Mouse (Mus musculus) intestine, embryonic 14.5 days (tissue): Measurements from ENCODE around the gene Tbc1d30. TPM values are rescaled to one million over a fixed set of nuclear protein-coding genes. Genes with fewer than 3 reads are reported as not detected.
"Not testable (repeated sequence)": the region's sequence is repeated elsewhere in the genome, so short reads cannot be mapped to it uniquely, and the experiment has no call there.

Source experiments
- ATAC-seq: fragments of 200-750 bp; cut with Nextera tagmentation; replicated peaks from 2 replicates; pipeline ENCODE4 v1.8.0; 2017; ENCODE audit warnings: low read depth, moderate number of reproducible peaks, moderate TSS enrichment, moderate library complexity; ENCODE audit not compliant: low FRiP score, low TSS enrichment
- DNase-seq: peaks from one replicate; pipeline ENCODE4 v3.0.0-alpha.2; 2018; ENCODE audit warnings: low spot score
- H3K27ac ChIP-seq: fragments of 300-500 bp; sonication (generic); 2 replicates; pipeline ENCODE4 v1.5.1; 2014; ENCODE audit warnings: low read depth, mild to moderate bottlenecking, control low read depth
- H3K27me3 ChIP-seq: fragments of 300-500 bp; sonication (generic); replicated peaks from 2 replicates; pipeline ENCODE4 v1.6.1; 2014; ENCODE audit warnings: low read length, control low read depth; ENCODE audit not compliant: control insufficient read depth, insufficient read depth
- H3K36me3 ChIP-seq: fragments of 300-500 bp; sonication (generic); 2 replicates; pipeline ENCODE4 v1.6.1; 2014; ENCODE audit warnings: low read length, control low read depth; ENCODE audit not compliant: control insufficient read depth, insufficient read depth
- H3K4me1 ChIP-seq: fragments of 300-500 bp; sonication (generic); replicated peaks from 2 replicates; pipeline ENCODE4 v1.6.1; 2014; ENCODE audit warnings: low read length, control low read depth, mixed read lengths; ENCODE audit not compliant: control insufficient read depth, insufficient read depth
- H3K4me2 ChIP-seq: fragments of 300-500 bp; sonication (generic); 2 replicates; pipeline ENCODE4 v1.6.1; 2014; ENCODE audit warnings: low read length
- H3K4me3 ChIP-seq: fragments of 300-500 bp; sonication (generic); 2 replicates; pipeline ENCODE4 v1.5.1; 2014; ENCODE audit warnings: low read depth, low read length, control low read depth, mixed read lengths
- H3K9ac ChIP-seq: fragments of 300-500 bp; sonication (generic); 2 replicates; pipeline ENCODE4 v1.6.1; 2014; ENCODE audit warnings: mild to moderate bottlenecking, low read length
- H3K9me3 ChIP-seq: fragments of 300-500 bp; sonication (generic); 2 replicates; pipeline ENCODE4 v1.6.1; 2016; ENCODE audit warnings: low read length, control low read depth; ENCODE audit not compliant: control insufficient read depth
- WGBS: fragments of 180-500 bp; shearing (Covaris S2); extraction: QIAGEN DNeasy Blood & Tissue Kit; methylation state at CpG from one replicate; pipeline ENCODE4 v1.1.7; 2014; 5-methylcytosine and 5-hydroxymethylcytosine counted together
- polyA plus RNA-seq: library from polyadenylated mRNA; unstranded; fragments of >200 nt; fragmentation: Nextera tagmentation; extraction: Ambion mirVana; gene quantifications from 2 replicates; pipeline ENCODE4 v1.2.1, GENCODE M21; 2014

Tbc1d30 gene
- polyA plus RNA-seq, 1 experiment from 2014 or later = 3.8 TPM

GRCm38 (mm10) chr10:121351692-121352290 lies 713 bp upstream of the Tbc1d30 start:
- H3K9me3 ChIP-seq = no peaks in the 10 kb centered on the region
- H3K4me3 ChIP-seq = peak overlapping the region; percentile 42
- H3K4me1 ChIP-seq = 0 out of 2 replicates have a peak, but pooled peaks cover 7% of the 10 kb centered on the region
- ATAC-seq (no peak; the same call in 1 of the 2 replicates), DNase-seq (peak; percentile 62)
- peaks cover 38% of the 10 kb centered on the region for H3K27me3 ChIP-seq
- H3K27ac ChIP-seq = no peak overlapping the region
- peak overlapping the region; percentile 88 for H3K4me2 ChIP-seq
- no peaks in the 10 kb centered on the region for H3K36me3 ChIP-seq
- no peak overlapping the region for H3K9ac ChIP-seq
- 33% methylated on average over 15 of the region's 15 CpGs for WGBS

- DNase-seq (peak; percentile 68), ATAC-seq (peak; percentile 81)
- Histone ChIP-seq H3K27me3 (peaks cover 38% of the 10 kb centered on the region), H3K27ac (no peak overlapping the region), H3K4me3 (peak overlapping the region; percentile 42), H3K9ac (peak overlapping the region; percentile 42), H3K4me2 (peak overlapping the region; percentile 88), H3K9me3 (no peaks in the 10 kb centered on the region), H3K4me1 (0 out of 2 replicates have a peak, but pooled peaks cover 7% of the 10 kb centered on the region), H3K36me3 (no peaks in the 10 kb centered on the region)
- WGBS = 3% methylated on average over 34 of the region's 35 CpGs
Measured at GRCm38 (mm10) chr10:121350357-121351065, 567 bp downstream of the Tbc1d30 start.

- Histone ChIP-seq H3K4me2 (0 out of 2 replicates have a peak overlapping the region, but pooled peaks have one; percentile 14), H3K27me3 (peaks cover 38% of the 10 kb centered on the region), H3K4me3 (no peak overlapping the region), H3K4me1 (0 out of 2 replicates have a peak, but pooled peaks cover 7% of the 10 kb centered on the region), H3K36me3 (no peaks in the 10 kb centered on the region), H3K9ac (no peak overlapping the region), H3K9me3 (no peaks in the 10 kb centered on the region), H3K27ac (no peak overlapping the region)
- no peak for DNase-seq
- WGBS = 39% methylated on average over 5 of the region's 5 CpGs
- ATAC-seq = no peak
Measured at GRCm38 (mm10) chr10:121349244-121349643, 1.8 kb downstream of the Tbc1d30 start.

DNA sequence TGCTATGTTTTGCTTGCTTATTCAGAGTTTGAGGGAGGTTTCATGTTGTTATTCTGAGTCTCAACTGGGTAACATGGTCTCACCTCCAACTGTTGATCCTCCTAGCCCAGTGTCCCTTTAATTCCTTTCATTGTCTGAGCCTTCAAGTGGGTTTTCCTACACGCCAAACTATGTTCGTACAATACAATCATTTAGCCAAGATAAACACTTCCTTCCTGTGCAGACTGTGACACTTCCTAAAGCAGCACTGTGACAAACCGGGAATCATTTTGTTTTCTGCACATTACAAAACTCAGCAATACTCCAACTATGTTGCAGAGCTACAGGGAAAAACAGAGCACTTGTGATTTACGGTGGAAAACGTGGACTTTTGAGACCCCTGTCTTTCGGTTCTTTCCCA lies 7.2 kb downstream of the Tbc1d30 start:
- H3K4me3 ChIP-seq = no peak overlapping the region
- DNase-seq (no peak), ATAC-seq (no peak)
- no peak overlapping the region for H3K27ac ChIP-seq
- H3K36me3 ChIP-seq = no peaks in the 10 kb centered on the region
- no peaks in the 10 kb centered on the region for H3K9me3 ChIP-seq
- 55% methylated on average over 6 of the region's 6 CpGs for WGBS
- H3K4me2 ChIP-seq = no peak overlapping the region
- peaks cover 2% of the 10 kb centered on the region for H3K27me3 ChIP-seq
- peaks cover 4% of the 10 kb centered on the region; the same call in 1 of the 2 replicates for H3K4me1 ChIP-seq
- no peak overlapping the region for H3K9ac ChIP-seq

- Histone ChIP-seq H3K9me3 (no peaks in the 10 kb centered on the region), H3K27me3 (no peaks in the 10 kb centered on the region), H3K27ac (no peak overlapping the region), H3K4me1 (peaks cover 4% of the 10 kb centered on the region; the same call in 1 of the 2 replicates), H3K4me2 (no peak overlapping the region), H3K9ac (no peak overlapping the region), H3K4me3 (no peak overlapping the region), H3K36me3 (no peaks in the 10 kb centered on the region)
- no peak for ATAC-seq
- 95% methylated on average over 10 of the region's 10 CpGs for WGBS
- no peak for DNase-seq
Measured at GRCm38 (mm10) chr10:121342260-121342659, 8.8 kb downstream of the Tbc1d30 start.

DNA sequence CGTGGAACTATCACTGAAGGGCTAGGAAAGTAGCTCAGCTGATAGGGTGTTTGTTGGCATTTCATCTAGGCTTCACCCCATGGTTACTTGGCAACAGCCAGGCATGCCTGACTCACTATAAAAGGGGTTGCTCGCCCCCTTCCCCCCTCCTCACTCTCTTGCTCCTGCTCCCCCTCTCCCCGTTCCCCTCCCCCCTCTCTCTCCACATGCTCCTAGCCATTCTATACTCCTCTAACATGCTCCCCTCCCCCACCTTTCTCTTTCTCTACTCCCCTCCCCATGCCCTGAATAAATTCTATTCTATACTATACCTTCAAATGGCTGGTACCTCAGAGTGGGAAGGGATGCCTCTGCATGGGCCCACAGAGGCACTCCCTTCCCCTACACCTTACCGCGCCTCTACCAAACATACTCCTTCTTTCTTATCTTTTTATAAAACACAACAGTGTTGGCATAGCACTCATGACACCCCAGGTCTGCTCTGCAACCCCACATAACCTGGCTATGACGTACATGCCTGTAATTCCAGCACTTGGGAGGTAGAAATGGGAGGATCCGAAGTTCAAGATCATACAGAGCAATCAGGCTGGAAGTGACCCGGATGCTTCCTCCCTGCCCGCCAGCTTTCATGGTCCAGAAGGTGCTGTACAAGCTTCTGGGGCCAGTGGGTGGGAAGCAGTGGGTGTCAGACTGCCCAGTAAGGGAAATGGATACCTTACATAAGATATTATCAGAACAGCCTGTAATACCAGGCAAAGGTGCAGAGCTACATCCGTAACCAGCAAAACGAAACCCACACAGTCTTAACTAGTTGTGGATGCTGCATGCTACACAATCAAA lies 10.1 kb downstream of the Tbc1d30 start:
- WGBS = 71% methylated on average over 11 of the region's 11 CpGs
- no peak for ATAC-seq

DNA sequence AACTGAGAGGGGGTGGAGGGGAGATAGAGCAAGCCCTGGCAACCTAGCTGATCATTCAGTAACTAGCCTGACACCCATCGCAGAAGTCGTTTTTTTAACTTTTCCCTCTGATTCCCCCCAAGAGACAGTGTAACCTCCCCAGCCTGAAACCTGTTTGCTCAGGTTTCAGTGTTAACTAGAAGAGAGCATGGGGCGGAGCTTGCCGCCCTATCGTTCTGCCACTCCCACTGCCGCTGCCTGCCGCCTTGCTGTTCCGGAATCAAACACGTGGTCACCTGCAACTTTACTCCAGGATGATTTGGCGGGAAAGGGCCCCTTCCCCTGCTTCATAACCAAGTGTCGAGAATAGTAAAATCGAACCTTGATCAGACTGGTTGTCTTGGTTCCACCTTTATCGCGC lies 14.5 kb downstream of the Tbc1d30 start:
- not testable (repeated sequence) for ATAC-seq, H3K27ac ChIP-seq, H3K4me2 ChIP-seq, H3K27me3 ChIP-seq, H3K9ac ChIP-seq, H3K4me1 ChIP-seq, H3K36me3 ChIP-seq, H3K4me3 ChIP-seq, H3K9me3 ChIP-seq
- DNase-seq = peak; percentile 25
- WGBS = 62% methylated on average over 14 of the region's 14 CpGs

More for the DNA sequence above, 10.1 kb downstream of the Tbc1d30 start:
- Histone ChIP-seq H3K4me1 (peaks cover 4% of the 10 kb centered on the region; the same call in 1 of the 2 replicates), H3K4me2 (no peak overlapping the region), H3K27ac (no peak overlapping the region), H3K36me3 (no peaks in the 10 kb centered on the region), H3K9ac (no peak overlapping the region), H3K27me3 (no peaks in the 10 kb centered on the region), H3K4me3 (no peak overlapping the region), H3K9me3 (no peaks in the 10 kb centered on the region)
- no peak for DNase-seq

DNA sequence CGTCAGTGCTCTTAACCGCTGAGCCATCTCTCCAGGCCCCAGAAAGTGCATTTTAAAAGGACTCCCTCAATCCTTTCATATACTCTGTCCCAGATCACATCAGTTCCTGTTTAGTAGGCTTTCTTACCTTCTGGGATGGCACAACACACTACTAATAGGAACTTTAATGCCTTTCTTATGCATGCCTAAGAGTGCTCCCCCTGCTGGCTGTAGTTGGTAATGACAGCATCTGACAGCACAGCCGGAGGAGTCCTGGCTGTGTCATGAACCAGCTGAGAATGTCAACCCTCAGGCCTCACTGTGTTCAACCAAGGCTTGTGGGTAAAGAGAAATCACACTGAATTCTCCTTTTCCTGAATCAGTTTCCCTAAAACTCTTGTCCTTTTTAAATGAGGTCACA lies 16.5 kb downstream of the Tbc1d30 start:
- WGBS = 72% methylated on average over 3 of the region's 3 CpGs
- Histone ChIP-seq H3K4me1 (no peaks in the 10 kb centered on the region), H3K9ac (no peak overlapping the region), H3K36me3 (no peaks in the 10 kb centered on the region), H3K4me2 (no peak overlapping the region), H3K27me3 (no peaks in the 10 kb centered on the region), H3K27ac (no peak overlapping the region), H3K4me3 (no peak overlapping the region), H3K9me3 (no peaks in the 10 kb centered on the region)
- DNase-seq (peak; percentile 66), ATAC-seq (no peak)
